8 mouse cellular contexts compared by ENCODE assay signal in the genomic region with DNA sequence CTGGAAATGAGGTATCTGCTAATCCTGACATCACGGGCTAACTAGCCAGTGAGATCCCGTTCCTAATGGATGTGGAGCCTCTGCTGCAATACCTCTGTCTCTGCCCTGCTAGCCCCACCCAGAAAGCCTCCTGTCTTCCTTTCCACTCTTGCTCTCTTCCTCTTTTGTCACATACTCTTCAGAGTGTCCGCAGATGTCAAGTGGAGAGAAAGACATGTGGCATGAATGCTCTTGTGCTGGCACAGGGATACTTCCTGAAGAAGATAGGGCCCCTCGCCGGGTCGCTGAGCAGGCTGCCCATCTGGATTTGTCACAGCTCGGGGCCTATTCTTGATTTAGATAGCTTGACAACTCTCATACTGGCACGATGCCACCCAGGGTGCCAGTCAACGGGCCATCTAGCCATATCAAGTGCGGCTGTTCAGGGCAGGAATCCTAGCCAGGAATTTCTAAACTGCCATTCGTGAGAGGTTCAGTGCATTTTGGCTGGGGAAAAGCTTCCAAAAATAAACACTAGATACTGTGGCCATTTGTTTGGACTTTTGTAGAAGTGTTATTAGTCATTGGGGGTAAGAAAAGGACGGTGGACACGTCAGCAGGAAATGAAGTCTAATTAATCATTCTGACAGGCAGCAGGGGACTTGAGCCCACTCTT. TPM values are rescaled to one million over a fixed set of nuclear protein-coding genes. Genes with fewer than 3 reads are reported as not detected.
DNase-seq lines count a peak whose midpoint lies in the region; ATAC-seq and TF ChIP-seq lines count a peak whose summit lies in the region.
"Had no signal": no experiment of that assay in that cellular context is flagged by ENCODE, and none has a peak within 500 bp of the region (broad histone marks: within the 10 kb centered on the region; RNA-seq: fewer than 3 reads in every experiment).

No protein-coding gene starts in this region.

- TF ChIP-seq CTCF in layer of hippocampus, adult 2 months (conservative IDR thresholded peaks at IDR 0.05): no peak

- H3K9ac ChIP-seq in hindbrain, embryonic 12.5 days: peak overlapping the region; percentile 5; the same call in 1 of the 2 replicates
- no peak overlapping the region for H3K9ac ChIP-seq in lung, embryonic 15.5 days
- H3K9ac ChIP-seq: liver, embryonic 14.5 days had no signal

- peaks cover 11% of the 10 kb centered on the region for H3K4me1 ChIP-seq in hindbrain, embryonic 12.5 days
- H3K4me1 ChIP-seq in lung, embryonic 15.5 days: peaks cover 26% of the 10 kb centered on the region

- H3K36me3 ChIP-seq in hindbrain, embryonic 12.5 days: no peaks in the 10 kb centered on the region
- no peaks in the 10 kb centered on the region for H3K36me3 ChIP-seq in lung, embryonic 15.5 days

- H3K27me3 ChIP-seq in hindbrain, embryonic 12.5 days: no peaks in the 10 kb centered on the region
- no peaks in the 10 kb centered on the region for H3K27me3 ChIP-seq in lung, embryonic 15.5 days

- ATAC-seq in hindbrain, embryonic 12.5 days (ENCODE audit: low FRiP score): peak; percentile 50; the same call in 1 of the 2 replicates
- ATAC-seq in lung, embryonic 15.5 days (ENCODE audit: borderline replicate concordance, extremely low read depth, low FRiP score, low TSS enrichment): peak; percentile 90

- WGBS in hindbrain, embryonic 12.5 days: 42% methylated on average over 13 of the region's 13 CpGs
- WGBS in lung, embryonic 15.5 days: 16% methylated on average over 13 of the region's 13 CpGs

- no peak overlapping the region for H3K4me3 ChIP-seq in hindbrain, embryonic 12.5 days
- no peak overlapping the region for H3K4me3 ChIP-seq in lung, embryonic 15.5 days
- H3K4me3 ChIP-seq in layer of hippocampus, adult 2 months: no peak overlapping the region

- H3K27ac ChIP-seq in hindbrain, embryonic 12.5 days: no peak overlapping the region
- peak overlapping the region; percentile 87 for H3K27ac ChIP-seq in lung, embryonic 15.5 days
- H3K27ac ChIP-seq in layer of hippocampus, adult 2 months: no peak overlapping the region
- H3K27ac ChIP-seq: liver, embryonic 14.5 days had no signal

- no peaks in the 10 kb centered on the region for H3K9me3 ChIP-seq in hindbrain, embryonic 12.5 days (replicated peaks)
- H3K9me3 ChIP-seq in lung, embryonic 15.5 days: no peaks in the 10 kb centered on the region

- no peak overlapping the region for H3K4me2 ChIP-seq in hindbrain, embryonic 12.5 days (replicated peaks)
- H3K4me2 ChIP-seq in lung, embryonic 15.5 days: peak overlapping the region; percentile 37

- DNase-seq in urinary bladder, postnatal 14 days (ENCODE audit: low spot score): peak; percentile 50
- no peak for DNase-seq in urinary bladder, adult 2 months (ENCODE audit: low spot score)
- DNase-seq in gastrocnemius, adult 8-10 months (ENCODE audit: low spot score in 2 of 2): peak; percentile 49 to 76
- DNase-seq in urinary bladder, postnatal 36 days (ENCODE audit: low spot score in 2 of 2): peak; percentile 8 to 25
- no peak for DNase-seq in layer of hippocampus, adult 2 months (ENCODE audit: low spot score in 2 of 2)

RNA-seq across cellular contexts. Expression of a gene that starts 35.8 kb away (rescaled TPM):
- polyA plus RNA-seq in urinary bladder, adult 2 months (2012; rRNA removed): 24.4 and 26.9 TPM in 2 replicates
- 10 to 100 TPM; 24.5 to 29.6 (median 27.4) TPM for total RNA-seq in gastrocnemius, adult 8-10 months (2022)
- polyA plus RNA-seq in hindbrain, embryonic 12.5 days (2016; fragmentation: Nextera tagmentation; extraction: Ambion mirVana): 49.6 and 54.1 TPM in 2 replicates
- polyA plus RNA-seq in lung, embryonic 15.5 days (2015; fragmentation: Nextera tagmentation; extraction: Ambion mirVana): 49.1 and 50.0 TPM in 2 replicates
- total RNA-seq in layer of hippocampus, adult 2 months (2021): 10 to 100 TPM; 38.2 to 41.7 TPM

Comparison
In these comparisons a context has a peak if more than half of its experiments do, and no peak if none do; other contexts are left out.
1. DNase-seq: peak in urinary bladder, postnatal 14 days (single experiment), gastrocnemius, adult 8-10 months (2 of 2) and urinary bladder, postnatal 36 days (2 of 2); none in urinary bladder, adult 2 months (single experiment) and layer of hippocampus, adult 2 months (0 of 2).